Mouse (Mus musculus): Measurements from ENCODE around the gene Uncx.

Gene Uncx

DNA sequence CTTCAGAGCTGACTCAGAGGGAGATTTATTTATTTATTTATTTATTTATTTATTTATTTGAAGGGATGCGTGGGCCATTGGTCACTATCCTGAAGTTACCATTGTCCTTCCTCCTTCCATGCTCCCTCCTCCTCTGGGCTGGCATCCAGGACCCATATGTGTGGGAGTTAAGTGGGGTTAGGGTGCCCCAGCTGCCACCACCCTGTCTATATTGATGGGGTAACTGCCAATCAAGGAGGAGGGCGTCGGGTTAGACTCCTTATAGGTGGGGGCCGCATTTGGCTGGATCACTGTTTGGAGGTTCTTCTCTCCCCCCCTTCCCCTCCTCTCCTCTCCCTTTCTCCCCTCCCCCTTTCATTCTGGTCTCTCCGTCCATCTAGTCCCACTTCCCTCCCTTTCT is 738 bp upstream of the Uncx start:
- 1% methylated on average over 5 of the region's 5 CpGs for WGBS

DNA sequence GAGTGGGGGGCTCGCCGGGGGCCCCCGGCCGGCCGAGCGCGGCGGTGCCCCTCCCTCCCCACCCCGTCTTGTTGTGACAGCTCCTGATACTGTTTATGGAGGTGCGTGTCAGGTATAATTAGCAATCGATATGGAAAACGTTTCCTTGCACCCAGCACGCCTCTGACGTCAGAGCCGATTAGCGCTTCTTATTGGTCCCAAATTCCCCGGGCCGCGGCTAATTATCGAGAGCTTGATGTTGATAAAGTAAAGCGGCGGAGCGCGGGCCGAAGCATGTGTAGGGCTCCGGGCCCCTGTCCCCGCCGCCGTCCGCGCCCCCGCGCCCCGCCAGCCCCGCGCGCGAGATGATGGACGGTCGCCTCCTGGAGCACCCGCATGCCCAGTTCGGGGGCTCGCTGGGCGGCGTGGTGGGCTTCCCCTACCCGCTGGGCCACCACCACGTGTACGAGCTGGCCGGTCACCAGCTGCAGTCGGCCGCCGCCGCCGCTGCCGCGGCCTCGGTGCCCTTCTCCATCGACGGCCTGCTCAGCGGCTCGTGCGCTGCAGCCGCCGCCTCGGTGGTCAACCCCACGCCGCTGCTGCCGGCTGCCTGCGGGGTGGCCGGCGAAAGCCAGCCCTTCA is 466 bp downstream of the Uncx start:
- WGBS, result 1% methylated on average over 71 of the region's 71 CpGs

DNA sequence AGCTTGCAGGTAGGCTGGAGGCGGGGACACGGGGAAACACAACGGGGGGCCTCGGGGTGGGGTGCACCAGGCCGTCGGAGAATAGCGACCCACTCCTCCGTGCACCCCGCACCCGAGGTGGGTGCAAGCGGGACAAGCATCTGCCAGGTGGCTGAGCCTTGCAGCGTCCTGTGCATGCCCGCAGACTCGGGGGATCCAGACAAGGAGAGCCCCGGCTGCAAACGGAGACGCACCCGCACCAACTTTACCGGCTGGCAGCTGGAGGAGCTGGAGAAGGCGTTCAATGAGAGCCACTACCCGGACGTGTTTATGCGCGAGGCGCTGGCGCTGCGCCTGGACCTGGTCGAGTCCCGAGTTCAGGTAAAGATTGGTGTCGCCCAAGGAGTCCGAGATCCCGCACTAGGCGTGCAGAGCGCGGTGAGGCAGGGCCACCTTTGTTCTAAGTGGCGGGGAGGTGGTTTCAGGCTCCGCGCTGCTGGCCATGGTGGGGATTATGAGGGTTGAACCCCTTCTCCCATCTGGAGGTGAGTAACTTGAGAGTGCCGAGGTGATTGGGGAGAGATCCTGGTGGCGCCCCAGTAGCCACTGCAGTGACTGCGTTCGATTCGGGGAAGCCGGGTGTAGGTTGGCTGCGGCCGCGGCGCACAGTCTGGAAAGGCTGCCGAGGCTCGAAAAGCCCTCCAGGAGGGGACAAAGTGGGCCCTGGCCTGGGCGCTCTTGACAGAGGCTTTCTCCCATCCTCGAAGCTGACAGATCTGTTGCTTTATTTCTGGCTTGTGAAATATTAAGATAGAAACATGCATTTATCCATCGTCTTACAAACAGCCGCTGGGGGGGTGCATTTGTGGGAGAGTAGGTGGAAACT is 1.2 kb downstream of the Uncx start:
- WGBS, result 2% methylated on average over 54 of the region's 54 CpGs

DNA sequence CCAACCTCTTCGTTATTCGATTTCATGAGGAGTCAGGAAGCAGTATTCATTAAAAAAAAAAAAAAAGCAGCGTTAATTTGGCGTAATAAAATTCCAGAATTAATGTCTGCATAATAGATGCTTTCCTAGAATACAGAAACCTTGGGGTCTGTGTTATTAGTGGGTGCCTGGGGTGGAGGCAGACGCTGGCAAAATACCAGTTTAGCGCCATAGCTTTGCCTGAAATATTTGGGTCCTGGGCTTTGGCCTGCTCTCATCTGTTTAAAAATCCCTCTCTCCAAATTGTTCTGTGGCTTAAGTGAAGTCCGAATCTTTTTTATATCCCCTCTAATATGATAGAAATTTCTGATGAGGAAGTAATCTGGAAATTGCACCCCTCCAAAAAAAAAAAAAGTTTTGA is 1.9 kb downstream of the Uncx start:
- 8% methylated on average over 7 of the region's 7 CpGs for WGBS

DNA sequence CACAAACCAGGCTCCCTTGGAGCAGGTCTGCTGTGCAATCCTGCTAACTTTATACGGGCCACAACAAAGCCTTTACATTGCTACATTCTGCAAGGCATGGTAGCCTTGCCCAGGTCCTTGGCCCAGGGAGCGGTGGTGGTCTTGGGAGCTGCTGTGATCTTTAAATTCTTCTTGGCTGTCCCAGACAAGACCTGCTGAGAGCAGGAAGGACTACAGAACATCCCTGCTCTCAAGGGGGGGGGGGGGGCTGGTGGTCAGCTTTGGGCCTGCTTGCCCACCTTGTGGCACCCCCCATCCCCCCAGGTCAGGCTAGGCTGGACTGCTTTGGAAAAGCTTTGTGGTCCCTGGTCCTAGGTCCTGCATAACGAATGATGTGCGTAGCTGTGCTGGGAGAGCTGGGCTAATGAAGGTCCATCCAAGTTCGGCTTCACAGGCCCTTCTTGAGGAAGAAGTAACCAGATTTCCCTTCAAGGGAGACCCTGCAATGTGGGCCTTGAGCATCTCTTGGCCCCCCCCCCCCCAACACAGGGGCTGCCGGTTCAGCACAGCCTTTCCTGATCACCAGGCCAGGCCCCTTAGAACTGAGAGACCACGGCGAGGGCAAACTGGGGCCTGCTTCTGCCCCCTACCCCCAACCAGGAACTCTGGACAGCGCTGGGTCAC is 2.5 kb downstream of the Uncx start:
- 7% methylated on average over 9 of the region's 9 CpGs for WGBS

DNA sequence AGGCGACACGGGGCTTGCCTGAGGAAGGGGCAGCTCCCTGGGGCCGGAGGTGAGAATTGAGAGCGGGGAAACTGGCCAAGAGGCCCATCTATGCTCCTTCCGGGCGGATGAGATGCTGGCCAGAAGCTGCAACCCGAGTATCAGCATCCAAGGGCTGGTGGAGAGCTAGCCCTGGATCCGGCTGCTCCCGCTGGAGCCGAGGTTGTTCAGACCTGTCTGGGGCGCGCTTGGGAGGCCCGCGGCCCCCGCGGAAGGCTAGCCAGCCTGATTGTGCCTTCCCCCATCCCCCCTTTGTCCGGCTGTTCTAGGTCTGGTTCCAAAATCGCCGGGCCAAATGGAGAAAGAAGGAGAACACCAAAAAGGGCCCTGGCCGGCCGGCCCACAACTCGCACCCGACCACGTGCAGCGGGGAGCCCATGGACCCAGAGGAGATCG is 3.1 kb downstream of the Uncx start:
- 2% methylated on average over 26 of the region's 26 CpGs for WGBS

DNA sequence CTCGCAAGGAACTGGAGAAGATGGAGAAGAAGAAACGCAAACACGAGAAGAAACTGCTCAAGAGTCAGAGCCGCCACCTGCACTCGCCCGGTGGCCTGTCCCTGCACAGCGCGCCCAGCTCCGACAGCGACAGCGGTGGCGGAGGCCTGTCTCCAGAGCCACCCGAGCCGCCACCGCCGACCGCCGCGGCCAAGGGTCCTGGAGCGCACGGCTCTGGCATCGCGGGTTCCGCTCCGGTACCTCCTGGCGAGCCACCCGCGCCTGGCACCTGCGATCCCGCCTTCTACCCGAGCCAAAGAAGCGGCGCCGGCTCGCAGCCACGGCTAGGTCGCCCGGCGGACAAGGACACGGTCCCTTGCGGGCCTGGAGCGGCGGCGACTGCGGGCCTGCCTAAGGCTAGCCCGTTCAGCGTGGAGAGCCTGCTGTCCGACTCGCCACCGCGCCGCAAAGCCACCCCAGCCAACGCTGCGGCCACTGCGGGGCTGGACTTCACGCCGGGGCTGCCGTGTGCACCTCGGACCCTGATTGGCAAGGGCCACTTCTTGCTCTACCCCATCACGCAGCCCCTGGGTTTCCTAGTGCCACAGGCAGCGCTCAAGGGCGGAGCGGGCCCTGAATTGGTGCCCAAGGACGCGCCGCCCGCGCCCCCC is 3.6 kb downstream of the Uncx start:
- 1% methylated on average over 68 of the region's 68 CpGs for whole genome bisulfite sequencing

DNA sequence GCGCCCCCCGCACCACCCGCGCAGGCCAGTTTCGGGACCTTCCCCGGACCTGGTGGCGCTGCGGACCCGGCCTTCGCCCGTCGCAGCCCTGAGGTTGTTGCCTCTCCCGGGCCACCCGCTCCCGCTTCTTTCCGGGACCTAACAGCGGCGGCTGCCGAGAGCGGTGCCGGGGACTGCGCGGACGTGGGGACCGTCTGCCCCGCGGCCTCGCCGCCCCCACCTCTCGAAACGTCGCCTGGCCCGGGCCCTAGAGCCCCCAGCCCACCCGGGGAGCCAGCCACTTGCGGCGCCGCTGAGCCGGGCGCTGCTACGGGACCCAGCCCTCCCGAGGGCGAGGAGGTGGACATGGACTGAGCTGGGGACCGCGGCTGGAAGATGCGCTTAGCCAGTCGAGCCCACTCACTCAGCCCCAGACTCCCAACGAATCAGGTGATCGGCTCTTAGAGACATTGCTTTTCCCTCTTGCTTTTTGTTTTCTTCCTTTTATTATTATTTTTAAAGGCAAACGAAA is 4.2 kb downstream of the Uncx start:
- WGBS, result 2% methylated on average over 49 of the region's 49 CpGs

DNA sequence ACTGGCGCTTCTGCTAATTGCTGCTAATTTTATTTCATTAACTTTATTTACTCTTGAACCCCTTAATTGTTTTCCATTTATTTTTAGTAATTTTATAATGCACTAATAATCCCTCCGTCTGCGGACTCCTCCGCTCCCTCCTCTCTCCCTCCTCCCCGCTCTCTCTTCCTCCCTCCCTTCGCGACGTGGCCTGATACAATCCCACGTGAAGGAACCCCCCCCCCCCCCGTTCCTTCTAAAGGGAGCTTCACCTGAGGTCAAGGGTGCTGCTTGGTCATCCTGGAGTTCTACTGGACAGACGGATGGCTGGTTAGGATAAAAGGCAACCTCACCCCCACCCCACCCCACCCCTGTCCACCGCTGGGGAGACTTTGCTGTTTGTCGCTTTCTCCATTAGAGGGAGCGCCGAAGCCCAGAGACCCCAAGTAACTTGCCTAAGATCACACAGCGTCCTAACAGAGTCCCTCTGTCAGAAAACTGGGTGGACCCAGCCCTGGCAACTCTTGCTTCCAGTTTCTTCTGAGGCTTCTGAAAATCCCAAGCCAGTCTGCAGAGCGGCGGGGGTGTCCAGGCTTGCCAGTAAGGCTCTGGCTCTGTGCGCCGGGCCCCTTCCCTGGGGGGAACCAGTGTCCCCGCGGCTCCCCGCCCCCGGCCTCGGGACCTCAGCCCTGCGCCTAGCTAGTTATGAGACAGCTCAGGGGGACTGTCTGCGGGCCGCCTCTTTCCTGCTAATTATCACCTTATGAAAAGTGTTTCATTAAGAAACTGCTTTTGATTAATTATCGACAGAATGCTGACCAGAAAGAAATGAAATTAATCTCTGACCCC is 10.4 kb downstream of the Uncx start:
- WGBS, result 4% methylated on average over 29 of the region's 29 CpGs

DNA sequence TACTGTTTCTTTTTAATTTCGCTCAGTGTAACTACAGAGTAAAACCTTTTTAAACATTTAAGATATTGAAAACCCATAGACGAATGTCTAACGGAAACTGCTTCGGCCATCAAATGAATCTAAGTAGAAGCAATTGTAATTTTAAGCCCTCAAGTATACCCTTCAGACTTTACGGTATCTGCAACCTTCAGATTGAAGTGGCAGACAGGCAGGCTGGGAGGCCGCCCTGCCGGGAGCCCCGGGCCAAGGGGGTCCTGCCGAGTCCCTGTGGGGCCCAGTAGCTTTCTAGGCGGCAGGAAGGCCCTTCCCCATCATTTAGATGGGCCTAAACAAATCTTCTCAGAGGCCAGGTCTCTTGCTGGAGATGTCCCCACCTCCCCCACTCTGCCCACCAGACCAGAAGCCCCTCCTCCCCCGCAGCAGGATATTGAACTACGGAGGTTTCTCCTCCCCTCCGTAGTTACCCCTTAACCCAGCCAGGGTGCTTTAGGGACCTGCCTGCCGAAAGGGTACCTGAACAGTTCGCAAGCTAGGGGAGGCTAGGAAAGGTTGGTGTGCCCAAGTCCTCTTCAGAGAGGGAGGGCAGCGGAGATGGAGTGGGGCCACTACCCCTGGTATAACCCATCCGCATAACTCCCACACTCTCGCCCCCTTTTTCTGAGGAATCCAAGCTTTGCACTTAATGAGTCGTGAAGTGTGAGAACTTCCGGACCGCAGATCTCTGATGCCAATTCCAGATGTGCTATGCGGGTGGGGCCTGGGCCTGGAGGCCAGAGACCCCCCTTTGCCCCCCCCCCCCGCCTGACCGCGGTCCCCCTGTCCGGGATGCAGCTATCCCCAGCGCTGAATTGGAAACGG is 11.4 kb downstream of the Uncx start:
- WGBS, result 7% methylated on average over 28 of the region's 28 CpGs

DNA sequence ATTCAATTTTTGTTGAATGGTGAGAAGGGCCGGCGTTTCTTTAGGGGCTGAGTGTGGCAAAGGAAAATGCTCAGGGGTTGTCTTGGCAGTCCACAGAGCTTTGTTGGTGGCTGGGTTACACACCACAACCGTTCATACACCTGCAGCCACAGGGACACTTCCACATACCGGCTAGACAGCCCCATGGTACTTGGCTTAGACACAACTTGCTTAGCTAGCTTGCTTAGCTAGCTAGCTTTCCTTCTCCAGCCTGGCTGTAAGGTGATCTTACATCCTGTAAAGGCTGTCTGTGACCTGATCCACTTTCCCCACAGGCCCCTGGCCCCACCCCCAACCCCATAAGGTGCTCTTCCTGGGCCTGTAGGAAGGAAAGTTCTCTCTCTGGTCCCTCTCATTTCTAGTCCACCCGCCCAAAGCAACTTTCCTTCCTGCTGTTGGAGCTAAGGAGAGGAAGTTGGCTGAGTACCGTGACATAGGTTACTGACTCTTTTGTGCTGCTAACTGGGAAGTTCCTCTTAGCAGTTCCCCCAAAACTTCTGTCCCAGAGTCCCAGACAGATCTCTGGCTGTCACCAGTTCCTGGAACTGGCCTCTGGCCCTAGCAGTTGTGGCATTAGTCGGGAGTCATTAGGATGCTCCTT is 12.3 kb downstream of the Uncx start:
- 12% methylated on average over 7 of the region's 7 CpGs for WGBS

DNA sequence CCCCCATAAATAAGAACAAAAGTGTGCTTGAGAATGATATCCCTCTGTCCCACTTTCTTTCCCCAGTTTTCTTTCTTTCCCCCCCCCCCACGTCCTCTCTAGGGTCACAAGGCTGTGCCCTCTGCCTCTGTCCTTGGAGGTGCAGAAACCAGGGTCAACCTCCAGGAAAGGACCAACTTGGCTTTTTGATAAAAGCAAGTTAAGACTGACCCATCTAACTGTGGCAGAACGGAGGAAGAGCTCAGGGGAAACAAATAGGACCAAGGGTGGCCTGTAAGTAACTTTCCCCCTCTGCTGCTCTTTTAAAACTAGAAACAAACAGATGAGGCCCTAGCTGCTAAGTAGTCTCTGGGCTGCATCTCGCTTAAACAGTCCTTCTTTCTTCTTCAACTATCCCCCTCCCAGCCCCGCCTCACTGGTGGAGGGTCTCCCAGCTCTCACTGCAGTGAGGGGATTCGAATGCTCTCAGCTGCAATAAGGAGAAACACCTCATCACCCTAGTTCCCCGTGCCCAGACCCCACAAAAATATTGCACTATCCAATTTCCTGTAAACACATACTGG is 12.9 kb downstream of the Uncx start:
- 11% methylated on average over 6 of the region's 6 CpGs for WGBS

DNA sequence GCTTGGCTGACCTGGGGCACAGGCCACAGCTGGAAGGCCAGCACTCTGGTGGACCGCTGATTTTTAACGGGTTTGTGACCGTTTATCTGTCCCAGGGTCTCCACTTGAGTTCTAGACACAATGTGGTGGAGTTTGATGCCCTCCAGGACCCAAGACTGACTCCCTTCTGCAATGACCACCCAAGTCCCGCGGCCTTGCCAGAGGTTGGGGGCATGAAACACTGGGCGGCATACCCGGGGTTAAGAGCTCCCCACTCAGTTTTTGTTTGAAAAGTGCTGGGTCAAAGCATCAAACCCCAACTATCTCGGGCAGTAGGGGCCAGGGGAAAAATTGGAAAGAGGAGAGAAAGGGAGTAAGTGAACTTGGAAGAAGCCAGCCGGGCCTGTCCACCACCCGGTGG is 13.8 kb downstream of the Uncx start:
- WGBS, result 15% methylated on average over 10 of the region's 10 CpGs

DNA sequence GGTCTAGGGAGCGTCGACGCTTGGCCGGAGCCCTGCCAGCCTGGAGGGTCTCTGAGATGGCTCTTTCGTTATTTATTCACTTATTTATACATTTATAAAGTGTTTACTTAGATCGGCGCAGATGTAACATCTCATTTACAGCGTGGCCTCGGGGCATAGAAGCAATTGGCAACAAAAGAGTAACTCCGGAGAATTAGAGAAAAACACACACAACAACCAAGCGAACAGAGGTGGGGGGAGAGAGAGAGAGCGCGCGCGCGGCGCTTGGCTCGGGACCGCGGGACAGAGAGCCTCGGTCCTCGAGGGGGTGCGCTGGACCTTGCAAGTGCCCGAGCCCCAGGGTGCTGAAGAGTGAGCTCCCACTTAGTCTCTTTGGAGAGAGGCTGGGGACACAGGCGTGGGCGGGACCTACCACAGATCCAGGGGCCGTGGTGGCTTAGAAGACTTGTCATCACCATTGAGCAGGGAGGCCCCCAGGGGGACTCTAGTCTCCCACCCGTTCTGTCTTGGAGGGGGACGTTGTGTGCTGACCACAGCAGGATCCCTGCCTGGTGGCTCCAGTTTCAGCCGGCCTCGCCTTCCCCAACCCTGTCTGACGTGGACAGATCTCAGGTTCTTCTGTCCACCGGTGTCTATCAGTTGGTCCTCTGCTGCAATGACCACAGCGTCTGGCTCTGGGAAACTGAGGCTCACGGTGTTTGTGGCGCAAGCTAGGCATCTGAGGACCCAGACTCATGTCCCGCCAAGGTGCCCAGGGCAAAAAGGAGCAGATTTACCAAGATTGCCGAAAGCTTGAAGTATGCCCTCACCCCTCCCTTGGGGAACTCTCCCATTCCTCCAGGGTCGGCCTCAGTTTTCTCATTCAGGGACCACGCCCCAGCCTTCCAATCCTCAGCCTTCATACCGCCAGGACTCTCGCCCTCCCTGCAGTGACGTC is 14.5 kb downstream of the Uncx start:
- WGBS, result 4% methylated on average over 43 of the region's 43 CpGs

DNA sequence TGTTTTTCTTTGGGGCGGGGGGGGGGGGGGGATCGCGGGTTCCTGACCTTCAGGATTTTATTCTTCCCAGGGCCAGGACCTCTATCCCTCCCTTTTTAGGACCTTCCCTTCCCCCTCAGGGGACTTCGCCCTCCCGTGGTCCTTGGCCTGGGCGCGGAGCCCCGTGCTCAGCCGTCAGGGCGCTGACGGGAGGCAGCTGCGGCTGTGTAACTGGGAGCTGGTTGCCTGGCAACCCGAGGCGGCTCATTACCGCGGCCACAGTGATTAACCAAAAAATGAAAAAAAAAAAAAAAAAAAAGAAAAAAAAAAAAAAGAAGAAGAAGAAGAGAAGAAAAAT is 15.1 kb downstream of the Uncx start:
- WGBS, result 2% methylated on average over 16 of the region's 16 CpGs

DNA sequence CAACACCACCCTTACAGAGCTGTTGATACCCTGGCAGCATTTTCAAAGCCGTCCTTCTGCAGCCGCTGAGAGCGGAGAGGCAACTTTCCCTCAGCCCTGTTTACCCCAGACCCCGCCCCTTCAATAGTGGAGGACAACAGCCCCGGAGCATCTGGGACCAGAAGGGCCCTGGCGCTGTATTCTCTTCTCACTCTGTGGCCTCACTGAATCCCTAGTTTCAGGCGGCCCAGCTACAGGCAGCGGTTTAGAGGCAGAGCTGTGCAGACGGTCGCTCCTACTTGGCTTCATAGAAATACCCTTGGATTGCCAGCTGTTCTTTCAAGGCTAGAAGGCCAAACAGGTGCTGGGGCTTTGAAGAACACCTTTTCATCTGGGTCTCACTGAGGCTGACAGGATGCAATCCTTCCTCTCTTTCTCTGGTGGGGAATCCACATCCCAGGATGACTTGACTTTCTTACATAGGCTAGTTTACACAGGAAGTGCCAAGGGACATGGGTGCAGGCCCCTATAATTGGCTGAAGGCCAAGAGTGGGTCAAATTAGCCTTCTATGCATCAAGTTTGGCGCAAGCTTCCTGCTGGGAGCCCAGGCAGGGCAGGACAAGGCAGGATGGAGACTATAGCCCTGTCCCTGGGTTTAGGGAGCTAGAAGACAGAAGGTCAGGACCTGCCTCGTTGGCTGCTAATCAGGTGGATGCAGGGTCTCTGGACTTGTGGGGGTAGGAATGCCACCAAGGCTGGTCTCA is 15.8 kb downstream of the Uncx start:
- 34% methylated on average over 12 of the region's 12 CpGs for WGBS

DNA sequence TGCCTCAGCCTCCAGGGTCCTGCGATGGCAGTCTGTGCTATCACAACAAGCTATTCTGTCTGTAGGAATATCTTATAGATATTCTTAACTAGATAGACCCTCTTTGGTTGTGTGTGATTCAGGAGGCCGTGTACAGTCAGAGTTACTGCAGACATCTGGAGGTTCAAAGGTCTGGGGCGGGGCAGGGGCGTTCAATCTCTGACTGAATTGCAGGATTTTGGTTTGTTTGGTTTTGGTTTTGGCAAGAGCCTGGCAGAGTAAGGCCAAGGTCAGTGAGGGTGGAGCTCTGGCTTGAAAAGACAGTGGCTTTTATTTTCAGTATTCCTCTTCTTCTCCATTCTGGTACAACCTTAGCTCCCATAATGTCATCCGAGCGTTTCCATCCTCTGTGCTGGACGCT is 16.5 kb downstream of the Uncx start:
- WGBS, result 70% methylated on average over 7 of the region's 7 CpGs

All from cerebral cortex, adult 2 months (tissue).